Mouse (Mus musculus) E14TG2a.4 (cell line): ENCODE data around the gene Gm572.

Experiments
- CTCF ChIP-seq: conservative IDR thresholded peaks from 2 replicates; pipeline ENCODE4 v1.5.1; 2014; ENCODE audit warnings: low read length
- NANOG ChIP-seq: IDR thresholded peaks from 2 replicates; pipeline ENCODE4 v1.6.1; 2014; ENCODE audit warnings: borderline replicate concordance, low read length, mixed read lengths

GRCm38 (mm10) chr4:148663326-148663725, 20.2 kb downstream of the Gm572 start:
- no peak for TF ChIP-seq CTCF
- TF ChIP-seq NANOG = no peak
